Mouse (Mus musculus) CH12F3 (cell line): ENCODE data around the gene Slc1a4.

Source experiments
- in situ Hi-C: fragments of 300-500 bp; cut with MboI; formaldehyde crosslinking; loops from 2 replicates; pipeline ENCODE4 v1.14.3; 2020; ENCODE audit warnings: low sequenced_read_pairs

Gene Slc1a4

GRCm38 (mm10) chr11:20332561-20333514 lies at the start of gene Slc1a4:
TSS of gene Slc1a4 (minus strand) at chr11:20332713.
- in situ Hi-C loops, result no loop called here

- in situ Hi-C loops, result no loop called here
Measured at GRCm38 (mm10) chr11:20380106-20380505, 47.6 kb upstream of the Slc1a4 start.

GRCm38 (mm10) chr11:20376642-20377041 lies 44.1 kb upstream of the Slc1a4 start:
- in situ Hi-C loops, result no loop called here

DNA sequence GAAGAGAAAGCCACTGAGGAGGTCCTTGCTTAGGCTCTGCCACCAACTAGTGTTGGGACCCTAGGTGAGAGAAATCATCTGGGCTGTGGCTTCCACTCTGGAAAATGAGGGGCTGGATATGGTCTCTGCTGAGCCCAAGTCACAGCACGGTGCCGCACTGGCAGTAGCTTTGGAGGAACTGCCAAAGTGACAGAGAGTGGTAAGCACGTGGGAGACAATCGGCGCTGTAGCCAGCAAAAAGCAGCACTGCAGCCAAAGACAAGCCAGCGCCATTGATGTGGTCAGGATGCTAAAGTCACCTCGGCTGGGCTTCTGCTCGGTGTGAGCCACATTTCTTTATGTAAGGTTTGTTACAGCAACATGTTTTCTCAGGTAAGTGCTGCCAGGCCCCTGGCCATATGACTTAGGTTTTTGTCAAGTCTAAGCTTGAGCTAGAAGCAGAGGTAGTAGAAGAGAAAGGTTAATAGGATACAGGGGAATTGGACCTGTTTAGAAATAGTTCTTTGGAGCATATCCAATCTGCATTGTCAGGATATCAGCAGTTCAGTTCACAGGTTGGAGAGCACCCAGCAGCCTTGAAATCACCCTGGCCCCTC lies 40.2 kb upstream of the Slc1a4 start:
- in situ Hi-C loops, result no loop called here

DNA sequence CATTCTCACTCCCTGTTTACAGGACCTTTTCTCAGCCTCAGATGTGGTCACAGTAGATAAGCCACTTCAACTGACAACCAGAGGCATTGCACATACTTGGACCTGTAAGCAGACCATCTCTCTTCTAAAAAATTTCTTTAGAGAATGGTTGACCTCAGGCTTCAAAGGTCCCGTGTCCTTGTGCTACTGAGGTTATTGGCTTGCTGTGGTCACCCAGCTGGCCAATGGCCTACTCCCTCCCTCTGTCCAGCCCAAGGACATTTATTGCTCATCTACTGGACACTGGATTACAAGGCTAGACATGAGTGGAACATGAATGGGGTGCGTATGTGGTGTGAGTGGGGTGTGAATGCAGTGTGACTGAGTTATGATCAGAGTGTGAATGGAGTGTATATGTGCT lies 38.0 kb upstream of the Slc1a4 start:
- in situ Hi-C loops, result no loop called here

DNA sequence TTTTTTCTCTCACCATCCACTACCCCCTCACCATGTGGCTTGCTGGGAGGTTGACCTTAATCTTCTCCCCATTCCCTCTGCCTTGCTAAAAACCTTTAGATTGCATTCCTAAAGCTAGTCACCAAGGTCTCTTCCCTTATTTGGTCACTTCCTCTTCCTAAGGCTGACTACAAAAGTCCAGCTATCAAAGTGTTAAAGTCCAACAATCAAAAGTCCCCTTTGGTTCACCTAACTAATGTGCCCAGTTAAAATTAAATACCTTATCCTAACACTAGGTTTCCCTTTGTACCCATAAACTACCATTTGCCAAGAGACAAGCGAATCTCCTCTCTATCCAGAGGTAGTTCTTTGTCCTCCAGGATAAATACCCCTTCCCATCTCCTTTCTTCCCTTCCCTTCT lies 33.9 kb upstream of the Slc1a4 start:
- in situ Hi-C loops, result no loop called here

DNA sequence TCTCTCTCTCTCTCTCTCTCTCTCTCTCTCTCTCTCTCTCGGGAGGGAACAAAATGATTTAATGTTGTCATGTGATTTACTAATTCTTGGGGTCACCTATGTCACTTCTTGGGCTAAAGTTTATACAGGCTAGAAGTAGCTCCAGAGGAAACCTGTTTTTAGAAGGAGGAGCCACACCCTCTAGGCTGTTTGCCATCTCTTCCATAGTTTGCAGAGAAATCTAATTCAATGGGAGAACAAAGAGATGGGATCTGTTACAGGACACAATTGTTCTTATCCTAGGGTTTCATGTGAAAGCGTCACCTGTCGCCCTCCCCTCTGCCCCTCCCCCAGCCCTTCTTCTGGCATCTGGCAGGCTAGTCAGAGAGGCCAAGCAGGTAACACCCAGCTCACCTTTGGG lies 28.8 kb upstream of the Slc1a4 start:
- in situ Hi-C loops, result no loop called here

DNA sequence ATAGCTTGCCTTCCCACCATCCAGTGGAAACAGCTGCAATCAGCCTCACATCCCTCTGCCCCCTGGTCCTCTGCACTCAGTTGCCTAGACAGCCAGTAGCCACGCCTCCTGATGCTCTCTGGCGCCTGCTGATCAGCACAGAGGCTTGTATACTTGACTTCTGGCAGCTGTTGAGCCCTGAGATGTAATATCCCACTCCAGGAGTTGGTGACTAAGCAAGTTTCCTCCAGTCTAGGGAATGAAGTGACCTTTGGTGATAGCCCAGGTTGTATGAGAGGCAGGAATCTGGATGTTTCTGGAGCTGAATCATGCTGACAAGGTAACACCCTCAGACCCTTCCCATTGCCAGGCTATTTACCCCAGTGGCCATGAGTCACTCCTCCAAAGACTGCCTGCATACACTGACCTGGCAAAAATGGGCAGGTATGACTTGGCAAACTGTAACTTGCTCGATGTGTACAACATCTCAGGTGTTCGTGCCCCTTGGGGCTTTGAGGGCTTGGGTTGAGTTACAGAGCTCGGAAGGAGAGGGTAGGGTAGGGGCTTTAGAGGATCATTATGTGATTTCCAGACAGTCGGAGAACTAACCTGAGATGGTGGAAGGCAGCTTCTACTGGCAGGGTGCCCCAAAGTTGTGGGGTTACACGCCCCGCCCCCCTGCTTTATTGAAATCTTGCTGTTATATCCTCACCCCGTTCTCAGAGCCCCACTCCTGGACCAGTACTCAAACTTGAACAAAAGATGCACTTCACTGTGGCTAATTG lies 25.4 kb upstream of the Slc1a4 start:
- in situ Hi-C loops, result no loop called here

GRCm38 (mm10) chr11:20348466-20348865 lies 16.0 kb upstream of the Slc1a4 start:
- in situ Hi-C loops, result no loop called here

DNA sequence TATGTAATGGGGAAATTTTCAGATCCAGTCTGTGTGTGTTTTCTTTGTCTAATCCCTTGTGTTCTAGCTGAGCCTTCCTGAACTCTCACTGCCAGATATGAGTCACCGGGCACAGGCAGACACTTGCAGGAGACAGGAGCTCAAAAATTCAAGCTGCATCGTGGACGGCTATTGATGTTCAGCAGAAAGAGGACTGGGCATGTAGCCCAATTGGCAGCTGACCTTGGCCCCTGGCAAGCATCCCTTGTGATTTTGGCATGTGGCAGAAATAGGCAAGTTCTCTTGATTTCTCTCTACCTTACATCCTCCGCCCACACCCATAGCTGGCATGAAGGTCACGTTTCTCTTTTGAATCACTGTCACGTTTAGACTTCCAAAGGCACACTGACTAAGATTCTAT lies 15.0 kb upstream of the Slc1a4 start:
- in situ Hi-C loops, result no loop called here

- in situ Hi-C loops, result no loop called here
Measured at GRCm38 (mm10) chr11:20346369-20346768, 13.9 kb upstream of the Slc1a4 start.

DNA sequence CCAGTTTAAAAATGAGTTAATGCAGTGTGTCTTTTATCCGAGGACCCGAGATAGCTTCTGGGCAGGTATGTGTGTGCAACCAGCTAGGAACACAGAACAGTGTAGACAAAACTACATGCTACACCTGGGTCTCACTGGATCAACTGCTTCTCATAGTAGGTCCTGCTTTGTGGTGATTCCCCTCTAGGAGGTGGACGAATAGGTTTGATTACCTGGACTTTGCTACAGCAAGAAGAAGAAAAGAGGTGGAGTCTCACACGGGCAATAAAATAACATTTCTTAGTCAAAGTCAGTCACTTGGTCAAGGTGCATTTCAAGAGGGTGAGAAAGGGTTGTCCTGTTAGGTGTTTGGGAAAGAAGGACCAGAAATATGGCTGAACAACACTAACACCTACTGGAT lies 11.4 kb upstream of the Slc1a4 start:
- in situ Hi-C loops, result no loop called here

DNA sequence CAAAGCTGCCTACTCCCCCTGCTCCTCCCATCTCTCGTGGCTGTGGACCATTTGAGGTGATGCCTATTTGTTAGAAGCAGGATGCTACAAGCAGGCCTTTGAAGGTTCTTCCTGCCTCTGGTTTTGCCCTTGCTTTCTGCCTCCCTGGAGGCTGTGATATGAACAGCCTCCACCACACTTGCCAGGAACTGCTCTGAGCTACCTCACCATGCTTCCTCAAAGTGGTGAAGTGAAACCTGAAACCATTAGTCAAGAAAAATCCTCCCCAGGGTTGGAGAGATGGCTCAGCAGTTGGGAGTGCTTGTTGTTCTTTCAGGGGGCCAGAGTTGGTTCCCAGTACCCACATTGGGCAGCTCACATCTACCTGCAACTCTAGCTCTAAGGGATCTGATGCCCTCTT lies 9.1 kb upstream of the Slc1a4 start:
- in situ Hi-C loops, result no loop called here

DNA sequence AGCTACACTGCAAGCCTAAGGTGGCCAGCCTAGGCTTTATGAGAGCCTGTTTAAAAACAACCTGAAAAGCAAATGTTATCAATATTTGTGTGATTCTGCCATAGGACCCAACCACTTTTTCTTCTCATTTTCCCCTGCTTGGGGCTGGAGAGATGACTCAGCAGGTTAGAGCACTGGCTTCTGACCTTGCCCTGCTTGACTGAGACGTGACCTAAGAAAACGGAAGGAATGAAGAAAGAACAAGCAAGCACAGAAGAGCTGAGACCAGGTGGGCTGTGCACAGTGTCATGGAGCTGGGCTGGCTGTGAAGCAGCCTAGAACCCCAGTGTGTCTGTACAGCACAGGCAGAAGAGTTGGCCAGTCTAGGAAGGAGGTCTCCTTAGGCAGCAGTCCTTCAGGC lies 6.2 kb upstream of the Slc1a4 start:
- in situ Hi-C loops, result no loop called here

- in situ Hi-C loops, result no loop called here
Measured at GRCm38 (mm10) chr11:20334301-20334700, 1.8 kb upstream of the Slc1a4 start.

- in situ Hi-C loops, result no loop called here
Measured at GRCm38 (mm10) chr11:20331690-20332537, 599 bp downstream of the Slc1a4 start.

- in situ Hi-C loops, result no loop called here
Measured at GRCm38 (mm10) chr11:20331027-20331689, 1.4 kb downstream of the Slc1a4 start.

DNA sequence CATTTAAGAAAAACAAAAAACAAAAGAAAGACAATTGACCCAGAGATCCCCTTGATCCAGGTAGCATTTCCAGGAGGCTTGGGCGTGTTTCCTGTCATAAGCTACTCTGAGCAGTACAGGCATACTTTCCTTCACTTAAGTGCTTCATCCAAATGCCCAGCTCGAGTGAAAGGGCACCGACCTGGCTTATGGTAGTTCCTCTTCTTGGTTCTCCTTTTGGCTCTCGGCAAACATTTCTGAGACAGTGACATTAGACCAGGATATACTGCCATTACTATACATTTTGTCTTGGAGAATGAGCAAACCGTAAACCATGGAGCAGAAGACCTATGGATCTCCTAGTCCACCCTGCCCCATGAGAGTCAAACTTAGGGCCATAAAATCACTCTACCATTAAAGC lies 2.8 kb downstream of the Slc1a4 start:
- in situ Hi-C loops, result no loop called here

DNA sequence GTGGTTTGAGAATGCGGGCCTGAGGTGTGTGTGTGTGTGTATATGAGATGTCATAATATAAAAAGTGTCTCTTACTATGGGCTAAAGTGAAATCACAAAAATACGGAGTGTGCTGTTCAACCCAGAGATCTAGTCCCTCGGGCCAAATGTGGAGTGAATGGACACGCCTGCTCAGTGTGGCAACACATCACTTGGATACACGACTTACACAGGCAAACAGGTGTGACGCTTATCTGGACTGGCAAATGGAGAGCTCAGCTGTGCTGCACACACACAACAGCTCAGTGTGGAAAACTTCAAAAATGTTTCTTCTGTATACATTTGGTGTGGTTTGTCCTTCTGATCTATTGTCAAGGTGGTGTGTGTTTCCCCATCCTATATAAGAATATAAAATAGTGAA lies 3.7 kb downstream of the Slc1a4 start:
- in situ Hi-C loops, result no loop called here

- in situ Hi-C loops, result no loop called here
Measured at GRCm38 (mm10) chr11:20326328-20326995, 6.1 kb downstream of the Slc1a4 start.
